Mouse (Mus musculus) megakaryocyte, embryonic 14.5 days (primary cell): ENCODE measurements at regions not wholly inside any gene's neighbourhood (a gene's known extent, or its start where the extent isn't known, plus 50 kb on each side); places are given as distances from the start of the nearest gene placed in this dataset.
"Not testable (repeated sequence)": the region's sequence is repeated elsewhere in the genome, so short reads cannot be mapped to it uniquely, and the experiment has no call there.

Experiments used
- FLI1 ChIP-seq: IDR thresholded peaks from 2 replicates; pipeline ENCODE4 v1.6.1; 2012; ENCODE audit warnings: low read length, inconsistent platforms, mixed read lengths
- GATA1 ChIP-seq: IDR thresholded peaks from 3 replicates; pipeline ENCODE4 v1.6.1; 2012; ENCODE audit warnings: mixed read lengths, low read length, inconsistent platforms, borderline replicate concordance

DNA sequence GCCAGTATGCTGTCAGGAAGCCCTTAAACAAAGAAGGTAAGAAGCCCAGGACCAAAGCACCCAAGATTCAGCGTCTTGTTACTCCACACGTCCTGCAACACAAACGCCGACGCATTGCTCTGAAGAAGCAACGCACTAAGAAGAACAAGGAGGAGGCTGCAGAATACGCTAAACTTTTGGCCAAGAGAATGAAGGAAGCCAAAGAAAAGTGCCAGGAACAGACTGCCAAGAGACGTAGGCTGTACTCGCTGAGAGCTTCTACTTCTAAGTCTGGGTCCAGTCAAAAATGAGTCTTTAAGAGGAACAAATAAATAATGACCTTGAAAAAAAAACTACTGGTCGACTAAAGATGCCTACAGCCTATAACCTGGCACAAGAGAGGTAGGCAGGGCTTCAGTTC, 110.0 kb downstream of the Cyld start:
- TF ChIP-seq GATA1, FLI1: not testable (repeated sequence)
